ENCODE assay signal across 18 mouse cellular contexts in genomic region chr3:44705666-44706065, GRCm38 (mm10).
DNase-seq lines count a peak whose midpoint lies in the region; ATAC-seq and TF ChIP-seq lines count a peak whose summit lies in the region.
"Had no signal": no experiment of that assay in that cellular context is flagged by ENCODE, and none has a peak within 500 bp of the region (broad histone marks: within the 10 kb centered on the region; RNA-seq: fewer than 3 reads in every experiment).

No protein-coding gene starts in this region.

- no peak overlapping the region for H3K4me2 ChIP-seq in lung, embryonic 14.5 days
- no peak overlapping the region for H3K4me2 ChIP-seq in neural tube, embryonic 15.5 days
- H3K4me2 ChIP-seq: forebrain, embryonic 15.5 days; heart, embryonic 13.5 days; hindbrain, embryonic 15.5 days had no signal

- WGBS in lung, embryonic 14.5 days, result 10% methylated on average over 1 of the region's 1 CpGs
- 74% methylated on average over 1 of the region's 1 CpGs for WGBS in neural tube, embryonic 15.5 days

- H3K4me3 ChIP-seq in lung, embryonic 14.5 days (ENCODE audit: low read depth, low read length), result no peak overlapping the region
- no peak overlapping the region for H3K4me3 ChIP-seq in neural tube, embryonic 15.5 days (replicated peaks)
- H3K4me3 ChIP-seq: forebrain, embryonic 15.5 days; heart, embryonic 13.5 days; hindbrain, embryonic 15.5 days had no signal

- peak; percentile 46 for DNase-seq in lung, embryonic 14.5 days
- no peak for DNase-seq in lung, postnatal 25 days (ENCODE audit: low spot score)
- DNase-seq in embryo, embryonic 10 days (ENCODE audit: low spot score), result peak; percentile 33
- DNase-seq in embryo, embryonic 9.5 days (ENCODE audit: extremely low spot score), result peak; percentile 4
- peak; percentile 13 for DNase-seq in mesoderm, embryonic 11.5 days (ENCODE audit: low read depth, low spot score)
- no peak for DNase-seq in urinary bladder, postnatal 14 days (ENCODE audit: low spot score)
- DNase-seq: adrenal gland, adult 2 months; adrenal gland, postnatal 25 days; cerebellum, adult 11 months; cerebellum, adult 8-10 months; cerebellum, postnatal 25 days; gastrocnemius, postnatal 36 days; heart, adult 11 months; heart, postnatal 36 days had no signal

- H3K27ac ChIP-seq in lung, embryonic 14.5 days (ENCODE audit: low read depth), result no peak overlapping the region
- no peak overlapping the region for H3K27ac ChIP-seq in neural tube, embryonic 15.5 days (replicated peaks)
- H3K27ac ChIP-seq: forebrain, embryonic 15.5 days; heart, embryonic 13.5 days; hindbrain, embryonic 15.5 days had no signal

- no peaks in the 10 kb centered on the region for H3K36me3 ChIP-seq in lung, embryonic 14.5 days (ENCODE audit: insufficient read depth)
- no peaks in the 10 kb centered on the region for H3K36me3 ChIP-seq in neural tube, embryonic 15.5 days
- H3K36me3 ChIP-seq: forebrain, embryonic 15.5 days; heart, embryonic 13.5 days; hindbrain, embryonic 15.5 days had no signal

- H3K4me1 ChIP-seq in lung, embryonic 14.5 days (ENCODE audit: insufficient read depth), result no peaks in the 10 kb centered on the region
- H3K4me1 ChIP-seq in neural tube, embryonic 15.5 days, result no peaks in the 10 kb centered on the region
- H3K4me1 ChIP-seq: forebrain, embryonic 15.5 days; hindbrain, embryonic 15.5 days had no signal

- ATAC-seq in lung, embryonic 14.5 days (ENCODE audit: insufficient read depth), result no peak
- no peak for ATAC-seq in neural tube, embryonic 15.5 days (ENCODE audit: low FRiP score)
- ATAC-seq: forebrain, embryonic 15.5 days had no signal

- TF ChIP-seq CTCF in lung, embryonic 14.5 days (IDR thresholded peaks at IDR 0.05; ENCODE audit: low read depth), result no peak

- no peaks in the 10 kb centered on the region for H3K27me3 ChIP-seq in lung, embryonic 14.5 days (ENCODE audit: insufficient read depth, low read length)
- no peaks in the 10 kb centered on the region for H3K27me3 ChIP-seq in neural tube, embryonic 15.5 days (replicated peaks)
- H3K27me3 ChIP-seq: forebrain, embryonic 15.5 days; heart, embryonic 13.5 days; hindbrain, embryonic 15.5 days had no signal

- H3K9ac ChIP-seq in lung, embryonic 14.5 days, result no peak overlapping the region
- H3K9ac ChIP-seq in neural tube, embryonic 15.5 days (replicated peaks), result no peak overlapping the region
- H3K9ac ChIP-seq: forebrain, embryonic 15.5 days; heart, embryonic 13.5 days; hindbrain, embryonic 15.5 days had no signal

- H3K9me3 ChIP-seq in lung, embryonic 14.5 days (ENCODE audit: low read depth, low read length), result no peaks in the 10 kb centered on the region
- H3K9me3 ChIP-seq in neural tube, embryonic 15.5 days (replicated peaks), result no peaks in the 10 kb centered on the region
- H3K9me3 ChIP-seq: forebrain, embryonic 15.5 days; heart, embryonic 13.5 days; hindbrain, embryonic 15.5 days had no signal

Comparison
In these comparisons a context has a peak if more than half of its experiments do, and no peak if none do; other contexts are left out.
1. DNase-seq: peak in lung, embryonic 14.5 days (single experiment), embryo, embryonic 10 days (single experiment), embryo, embryonic 9.5 days (single experiment) and mesoderm, embryonic 11.5 days (single experiment); none in lung, postnatal 25 days (single experiment) and urinary bladder, postnatal 14 days (single experiment).